Mouse (Mus musculus) stomach, postnatal 0 days (tissue): ENCODE data around the gene Vps72. TPM values are rescaled to one million over a fixed set of nuclear protein-coding genes. Genes with fewer than 3 reads are reported as not detected.
"Not testable (repeated sequence)": the region's sequence is repeated elsewhere in the genome, so short reads cannot be mapped to it uniquely, and the experiment has no call there.

Experiments
- ATAC-seq: fragments of 200-750 bp; cut with Nextera tagmentation; 2 replicates; pipeline ENCODE4 v1.8.0; 2017; ENCODE audit not compliant: low FRiP score, low TSS enrichment
- DNase-seq: peaks from one replicate; pipeline ENCODE4 v3.0.0-alpha.2; 2016; ENCODE audit warnings: low spot score
- H3K27ac ChIP-seq: fragments of 300-500 bp; sonication (generic); replicated peaks from 2 replicates; pipeline ENCODE4 v1.5.1; 2014; ENCODE audit warnings: mild to moderate bottlenecking, control low read depth
- H3K27me3 ChIP-seq: fragments of 300-500 bp; sonication (generic); 2 replicates; pipeline ENCODE4 v1.6.1; 2014; ENCODE audit warnings: low read length; ENCODE audit not compliant: control insufficient read depth, insufficient read depth
- H3K36me3 ChIP-seq: fragments of 300-500 bp; sonication (generic); 2 replicates; pipeline ENCODE4 v1.6.1; 2014; ENCODE audit warnings: low read length, mixed read lengths; ENCODE audit not compliant: control insufficient read depth, insufficient read depth
- H3K4me1 ChIP-seq: fragments of 300-500 bp; sonication (generic); replicated peaks from 2 replicates; pipeline ENCODE4 v1.6.1; 2014; ENCODE audit warnings: antibody characterized with exemption; ENCODE audit not compliant: control insufficient read depth, insufficient read depth
- H3K4me2 ChIP-seq: fragments of 300-500 bp; sonication (generic); replicated peaks from 2 replicates; pipeline ENCODE4 v1.6.1; 2014; ENCODE audit warnings: low read depth, mild to moderate bottlenecking, control low read depth, moderate library complexity
- H3K4me3 ChIP-seq: fragments of 300-500 bp; sonication (generic); 2 replicates; pipeline ENCODE4 v1.5.1; 2014; ENCODE audit warnings: low read depth, low read length, control low read depth
- H3K9ac ChIP-seq: fragments of 300-500 bp; sonication (generic); 2 replicates; pipeline ENCODE4 v1.6.1; 2014; ENCODE audit warnings: mild to moderate bottlenecking, low read length, control low read depth, mixed read lengths
- H3K9me3 ChIP-seq: fragments of 300-500 bp; sonication (generic); 2 replicates; pipeline ENCODE4 v1.6.1; 2016; ENCODE audit warnings: low read length; ENCODE audit not compliant: control insufficient read depth
- CTCF ChIP-seq: IDR thresholded peaks from 2 replicates; pipeline ENCODE4 v1.5.1; 2016; ENCODE audit warnings: antibody characterized with exemption, low read depth, mild to moderate bottlenecking, moderate library complexity
- EP300 ChIP-seq: optimal IDR thresholded peaks from 2 replicates; pipeline ENCODE3; 2016; ENCODE audit warnings: antibody characterized with exemption
- WGBS: fragments of 180-500 bp; shearing (Covaris S2); extraction: QIAGEN DNeasy Blood & Tissue Kit; methylation state at CpG from one replicate; pipeline ENCODE4 v1.1.7; 2014; 5-methylcytosine and 5-hydroxymethylcytosine counted together
- polyA plus RNA-seq: library from polyadenylated mRNA; unstranded; fragments of >200 nt; fragmentation: Nextera tagmentation; extraction: Ambion mirVana; gene quantifications from 2 replicates; pipeline ENCODE4 v1.2.1, GENCODE M21; 2015

The Vps72 gene
- polyA plus RNA-seq, 1 experiment from 2014 or later = 60.8 TPM

GRCm38 (mm10) chr3:95129226-95129651 lies 18.4 kb downstream of the Vps72 start:
- Histone ChIP-seq H3K4me2 (no peak overlapping the region), H3K4me1 (peaks cover 6% of the 10 kb centered on the region; the same call in 1 of the 2 replicates), H3K36me3 (peaks cover 2% of the 10 kb centered on the region; the same call in 1 of the 2 replicates), H3K4me3 (no peak overlapping the region), H3K9ac (no peak overlapping the region), H3K27me3 (no peaks in the 10 kb centered on the region), H3K27ac (no peak overlapping the region), H3K9me3 (no peaks in the 10 kb centered on the region)
- ATAC-seq (no peak), DNase-seq (no peak)
- no peak for TF ChIP-seq CTCF
- no peak for TF ChIP-seq EP300
- 30% methylated on average over 6 of the region's 6 CpGs for WGBS

GRCm38 (mm10) chr3:95130081-95130480 lies 19.3 kb downstream of the Vps72 start:
- H3K4me3 ChIP-seq = no peak overlapping the region
- DNase-seq (no peak), ATAC-seq (no peak)
- H3K27me3 ChIP-seq = no peaks in the 10 kb centered on the region
- no peak overlapping the region for H3K4me2 ChIP-seq
- 66% methylated on average over 5 of the region's 5 CpGs for WGBS
- peaks cover 2% of the 10 kb centered on the region; the same call in 1 of the 2 replicates for H3K36me3 ChIP-seq
- H3K27ac ChIP-seq = 0 out of 2 replicates have a peak overlapping the region, but pooled peaks have one; percentile 8
- H3K9me3 ChIP-seq = no peaks in the 10 kb centered on the region
- TF ChIP-seq CTCF (no peak), EP300 (no peak)
- no peak overlapping the region for H3K9ac ChIP-seq
- H3K4me1 ChIP-seq = peaks cover 4% of the 10 kb centered on the region

GRCm38 (mm10) chr3:95132389-95132788 lies 21.6 kb downstream of the Vps72 start:
- not testable (repeated sequence) for H3K27me3 ChIP-seq, DNase-seq
- 88% methylated on average over 2 of the region's 2 CpGs for WGBS

GRCm38 (mm10) chr3:95133176-95133575 lies 22.4 kb downstream of the Vps72 start:
- DNase-seq (no peak), ATAC-seq (no peak; the same call in none of the 2 replicates)
- H3K36me3 ChIP-seq = peaks cover 2% of the 10 kb centered on the region; the same call in 1 of the 2 replicates
- no peaks in the 10 kb centered on the region for H3K27me3 ChIP-seq
- peak overlapping the region; percentile 76 for H3K9ac ChIP-seq
- peak overlapping the region; percentile 81 for H3K4me2 ChIP-seq
- H3K4me3 ChIP-seq = peak overlapping the region; percentile 64
- H3K27ac ChIP-seq = peak overlapping the region; percentile 74
- H3K9me3 ChIP-seq = no peaks in the 10 kb centered on the region
- 52% methylated on average over 11 of the region's 11 CpGs for WGBS
- TF ChIP-seq EP300 = no peak
- no peak for TF ChIP-seq CTCF
- peaks cover 4% of the 10 kb centered on the region for H3K4me1 ChIP-seq

More at GRCm38 (mm10) chr3:95132389-95132788, 21.6 kb downstream of the Vps72 start:
- H3K9ac ChIP-seq, H3K27ac ChIP-seq, H3K4me3 ChIP-seq, H3K9me3 ChIP-seq, H3K4me1 ChIP-seq, H3K36me3 ChIP-seq, H3K4me2 ChIP-seq, ATAC-seq: not testable (repeated sequence)
- peak; percentile 50 for TF ChIP-seq CTCF

GRCm38 (mm10) chr3:95133680-95134101 lies 22.9 kb downstream of the Vps72 start, which contains the start of the genes Scnm1 and Lysmd1:
Scnm1 (minus strand) TSS chr3:95134011.
Lysmd1 (plus strand) TSS chr3:95134088.
- Histone ChIP-seq H3K4me3 (peak within 1 kb of the TSS; percentile 64), H3K9me3 (no peaks in the 10 kb centered on the region), H3K4me2 (peak within 1 kb of the TSS; percentile 81), H3K27ac (peak within 1 kb of the TSS; percentile 74), H3K27me3 (no peaks in the 10 kb centered on the region), H3K4me1 (peaks cover 4% of the 10 kb centered on the region), H3K36me3 (peaks cover 2% of the 10 kb centered on the region; the same call in 1 of the 2 replicates), H3K9ac (peak within 1 kb of the TSS; percentile 76)
- peak; percentile 93 for DNase-seq
- no peak for TF ChIP-seq EP300
- peak; percentile 39; the same call in 1 of the 2 replicates for TF ChIP-seq CTCF
- WGBS = under 1% methylated on average over 20 of the region's 20 CpGs
- ATAC-seq = peak; percentile 95

GRCm38 (mm10) chr3:95134133-95134532 lies 23.3 kb downstream of the Vps72 start:
- not testable (repeated sequence) for H3K27me3 ChIP-seq, H3K9me3 ChIP-seq, H3K36me3 ChIP-seq, H3K9ac ChIP-seq, DNase-seq, H3K27ac ChIP-seq, H3K4me1 ChIP-seq, H3K4me3 ChIP-seq, H3K4me2 ChIP-seq
- ATAC-seq = peak; percentile 54
- WGBS = no CpG with 5 or more reads among the region's 12 CpGs
